Comparison of ENCODE assay signal across 24 mouse cellular contexts in the genomic region with DNA sequence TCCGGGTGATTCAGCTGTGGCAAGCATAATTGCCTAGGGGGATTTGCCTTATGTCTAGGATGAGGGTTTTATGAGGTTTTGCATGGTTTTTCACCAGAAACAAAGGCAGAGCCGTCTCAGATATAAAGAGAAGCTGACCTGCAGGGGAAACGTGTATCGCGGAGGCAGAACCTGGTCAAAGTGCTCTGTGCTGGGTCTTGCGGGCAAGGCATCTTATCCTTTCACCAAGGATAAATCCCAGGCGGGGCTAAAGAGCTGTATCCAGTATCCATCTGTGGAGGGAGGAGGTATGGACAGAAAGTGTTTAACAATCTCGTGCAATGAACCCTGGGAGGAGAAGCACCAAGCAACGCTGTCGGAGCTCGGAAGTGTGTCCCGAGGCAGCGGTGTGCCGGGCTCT. TPM values are rescaled to one million over a fixed set of nuclear protein-coding genes. Genes with fewer than 3 reads are reported as not detected.
DNase-seq lines count a peak whose midpoint lies in the region; ATAC-seq and TF ChIP-seq lines count a peak whose summit lies in the region.
"Had no signal": no experiment of that assay in that cellular context is flagged by ENCODE, and none has a peak within 500 bp of the region (broad histone marks: within the 10 kb centered on the region; RNA-seq: fewer than 3 reads in every experiment).

No protein-coding gene starts in this region.

- no peak for TF ChIP-seq CTCF in hindbrain, postnatal 0 days (IDR thresholded peaks at IDR 0.05; ENCODE audit: low read depth)
- no peak for TF ChIP-seq CTCF in midbrain, postnatal 0 days (IDR thresholded peaks at IDR 0.05)

- H3K4me2 ChIP-seq in hindbrain, postnatal 0 days (ENCODE audit: low read depth, low read length) = no peak overlapping the region
- H3K4me2 ChIP-seq in midbrain, postnatal 0 days (ENCODE audit: low read depth, low read length, poor library complexity, severe bottlenecking) = no peak overlapping the region
- H3K4me2 ChIP-seq: embryonic facial prominence, embryonic 15.5 days; limb, embryonic 12.5 days; liver, embryonic 11.5 days; stomach, embryonic 15.5 days had no signal

- 60% methylated on average over 14 of the region's 14 CpGs for WGBS in hindbrain, postnatal 0 days
- 53% methylated on average over 14 of the region's 14 CpGs for WGBS in midbrain, postnatal 0 days

- H3K36me3 ChIP-seq in hindbrain, postnatal 0 days (ENCODE audit: insufficient read depth, low read length) = no peaks in the 10 kb centered on the region
- H3K36me3 ChIP-seq in midbrain, postnatal 0 days (ENCODE audit: insufficient read depth, low read length) = no peaks in the 10 kb centered on the region
- H3K36me3 ChIP-seq: embryonic facial prominence, embryonic 15.5 days; limb, embryonic 12.5 days; stomach, embryonic 15.5 days had no signal

- intact Hi-C loops in heart, postnatal 10 days (cut with DNase I) = no loop called here

- H3K27me3 ChIP-seq in hindbrain, postnatal 0 days (ENCODE audit: insufficient read depth, low read length) = no peaks in the 10 kb centered on the region
- H3K27me3 ChIP-seq in midbrain, postnatal 0 days (ENCODE audit: insufficient read depth, low read length) = no peaks in the 10 kb centered on the region
- H3K27me3 ChIP-seq: embryonic facial prominence, embryonic 15.5 days; limb, embryonic 12.5 days; stomach, embryonic 15.5 days had no signal

- no peak for ATAC-seq in hindbrain, postnatal 0 days
- ATAC-seq in midbrain, postnatal 0 days (ENCODE audit: low FRiP score) = no peak
- ATAC-seq: activated CD4-positive, CD25-positive, alpha-beta regulatory T cell, adult 4 months; forebrain, embryonic 14.5 days; intestine, postnatal 0 days; liver, postnatal 0 days; lung, postnatal 0 days had no signal

- H3K4me3 ChIP-seq in hindbrain, postnatal 0 days (ENCODE audit: low read length) = no peak overlapping the region
- H3K4me3 ChIP-seq in midbrain, postnatal 0 days (ENCODE audit: low read depth, low read length) = no peak overlapping the region
- H3K4me3 ChIP-seq: embryonic facial prominence, embryonic 15.5 days; limb, embryonic 12.5 days; stomach, embryonic 15.5 days had no signal

- H3K9ac ChIP-seq in hindbrain, postnatal 0 days (replicated peaks; ENCODE audit: low read length) = no peak overlapping the region
- 0 out of 2 replicates have a peak overlapping the region, but pooled peaks have one; percentile 4 for H3K9ac ChIP-seq in midbrain, postnatal 0 days (replicated peaks; ENCODE audit: low read length, poor library complexity, severe bottlenecking)
- H3K9ac ChIP-seq: embryonic facial prominence, embryonic 15.5 days; limb, embryonic 12.5 days; liver, postnatal 0 days; stomach, embryonic 15.5 days had no signal

- no peaks in the 10 kb centered on the region for H3K4me1 ChIP-seq in hindbrain, postnatal 0 days (ENCODE audit: insufficient read depth, low read length)
- no peaks in the 10 kb centered on the region for H3K4me1 ChIP-seq in midbrain, postnatal 0 days (ENCODE audit: insufficient read depth, low read length)
- H3K4me1 ChIP-seq: embryonic facial prominence, embryonic 15.5 days; limb, embryonic 12.5 days; stomach, embryonic 15.5 days had no signal

- peak; percentile 68 for DNase-seq in heart, adult 11 months
- no peak for DNase-seq in heart, adult 8-10 months (ENCODE audit: low spot score)
- peak; percentile 48 for DNase-seq in ZHBTc4 (ENCODE audit: low read depth, low spot score)
- peak; percentile 26 for DNase-seq in hindbrain, postnatal 0 days (ENCODE audit: low spot score)
- DNase-seq in midbrain, postnatal 0 days (ENCODE audit: low spot score) = no peak
- no peak for DNase-seq in lung, postnatal 10 days
- DNase-seq in heart, postnatal 10 days = no peak
- DNase-seq in kidney, postnatal 10 days = no peak
- DNase-seq: adrenal gland, postnatal 10 days; cerebellum, adult 2 months; gastrocnemius, postnatal 10 days; heart, adult 18-20 months; kidney, postnatal 36 days; layer of hippocampus, postnatal 36 days; liver, postnatal 0 days; thymus, postnatal 25 days had no signal

- no peak overlapping the region for H3K27ac ChIP-seq in hindbrain, postnatal 0 days
- H3K27ac ChIP-seq in midbrain, postnatal 0 days (ENCODE audit: low read depth, low read length) = no peak overlapping the region
- H3K27ac ChIP-seq: embryonic facial prominence, embryonic 15.5 days; limb, embryonic 12.5 days; stomach, embryonic 15.5 days had no signal

- H3K9me3 ChIP-seq in hindbrain, postnatal 0 days (ENCODE audit: low read length) = no peaks in the 10 kb centered on the region
- H3K9me3 ChIP-seq in midbrain, postnatal 0 days (ENCODE audit: low read length) = no peaks in the 10 kb centered on the region
- H3K9me3 ChIP-seq: embryonic facial prominence, embryonic 15.5 days; limb, embryonic 12.5 days; stomach, embryonic 15.5 days had no signal

RNA-seq across cellular contexts. Expression of gene Mtus2, which starts 7.2 kb away (rescaled TPM):
- total RNA-seq in heart, adult 8-10 months (2022) = 100 to 1,000 TPM in 1 of 4 experiments, 10 to 100 TPM in 3; 77.3 to 126 (median 92.3) TPM
- 40.4 and 50.2 TPM in 2 replicates for total RNA-seq in hindbrain, postnatal 0 days (2014; rRNA removed)
- polyA plus RNA-seq in hindbrain, postnatal 0 days (2015; fragmentation: Nextera tagmentation; extraction: Ambion mirVana) = 31.3 and 33.6 TPM in 2 replicates
- total RNA-seq in midbrain, postnatal 0 days (2014; rRNA removed) = 38.0 and 54.7 TPM in 2 replicates
- polyA plus RNA-seq in midbrain, postnatal 0 days (2015; fragmentation: Nextera tagmentation; extraction: Ambion mirVana) = 36.6 and 41.6 TPM in 2 replicates
- 100 to 1,000 TPM in 1 of 2 experiments, 10 to 100 TPM in 1; 88.3 to 114 TPM for total RNA-seq in heart, postnatal 10 days (2021)

RNA-seq across cellular contexts. Expression of gene Slc46a3, which starts 55.3 kb away (rescaled TPM):
- total RNA-seq in heart, adult 8-10 months (2022) = 10 to 100 TPM; 15.8 to 19.1 (median 18.9) TPM
- 6.2 and 6.5 TPM in 2 replicates for total RNA-seq in hindbrain, postnatal 0 days (2014; rRNA removed)
- 6.1 and 6.4 TPM in 2 replicates for polyA plus RNA-seq in hindbrain, postnatal 0 days (2015; fragmentation: Nextera tagmentation; extraction: Ambion mirVana)
- 4.1 and 5.2 TPM in 2 replicates for total RNA-seq in midbrain, postnatal 0 days (2014; rRNA removed)
- polyA plus RNA-seq in midbrain, postnatal 0 days (2015; fragmentation: Nextera tagmentation; extraction: Ambion mirVana) = 5.2 and 7.0 TPM in 2 replicates
- 1 to 10 TPM; 3.4 to 3.5 TPM for total RNA-seq in heart, postnatal 10 days (2021)

Comparison
In these comparisons a context has a peak if more than half of its experiments do, and no peak if none do; other contexts are left out.
1. DNase-seq: peak in heart, adult 11 months (single experiment), ZHBTc4 (single experiment) and hindbrain, postnatal 0 days (single experiment); none in heart, adult 8-10 months (single experiment), midbrain, postnatal 0 days (single experiment), lung, postnatal 10 days (single experiment), heart, postnatal 10 days (0 of 2) and kidney, postnatal 10 days (single experiment).